Mouse (Mus musculus): Measurements from ENCODE around the gene Slc35f3.

- TF ChIP-seq FLI1 (IDR thresholded peaks at IDR 0.05; ENCODE audit: low read length) (no peak), GATA1 (IDR thresholded peaks at IDR 0.05; ENCODE audit: borderline replicate concordance, low read length) (no peak)
Observed at GRCm38 (mm10) chr8:126398349-126398748, 100.0 kb downstream of the Slc35f3 start.

Measured in megakaryocyte, embryonic 14.5 days (primary cell).